Mouse (Mus musculus) yolk sac, embryonic 10.5 days (tissue): ENCODE data around the gene Zfhx3.

Source experiments
- DNase-seq: peaks from one replicate; pipeline ENCODE4 v3.0.0-alpha.2; 2017; ENCODE audit warnings: low spot score

The Zfhx3 gene

DNA sequence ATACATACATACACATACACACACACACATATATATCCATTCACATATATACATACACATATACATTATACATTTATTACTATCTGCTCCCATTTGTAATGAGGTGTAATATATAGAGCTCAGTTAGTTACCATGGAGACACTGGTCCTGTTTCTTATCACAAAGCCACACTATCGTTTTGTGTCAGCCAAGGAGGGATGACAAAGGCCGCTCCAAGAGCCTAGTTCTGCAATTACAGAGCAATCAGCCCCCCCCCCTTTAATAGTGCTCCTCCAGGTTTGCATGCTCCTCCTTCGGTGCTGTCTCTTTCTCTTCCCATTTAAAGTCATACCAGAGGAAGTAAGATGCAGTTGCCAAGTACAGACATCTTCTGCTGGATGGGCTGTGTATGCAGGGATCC lies 1054.9 kb downstream of the Zfhx3 start:
- DNase-seq = no peak

DNA sequence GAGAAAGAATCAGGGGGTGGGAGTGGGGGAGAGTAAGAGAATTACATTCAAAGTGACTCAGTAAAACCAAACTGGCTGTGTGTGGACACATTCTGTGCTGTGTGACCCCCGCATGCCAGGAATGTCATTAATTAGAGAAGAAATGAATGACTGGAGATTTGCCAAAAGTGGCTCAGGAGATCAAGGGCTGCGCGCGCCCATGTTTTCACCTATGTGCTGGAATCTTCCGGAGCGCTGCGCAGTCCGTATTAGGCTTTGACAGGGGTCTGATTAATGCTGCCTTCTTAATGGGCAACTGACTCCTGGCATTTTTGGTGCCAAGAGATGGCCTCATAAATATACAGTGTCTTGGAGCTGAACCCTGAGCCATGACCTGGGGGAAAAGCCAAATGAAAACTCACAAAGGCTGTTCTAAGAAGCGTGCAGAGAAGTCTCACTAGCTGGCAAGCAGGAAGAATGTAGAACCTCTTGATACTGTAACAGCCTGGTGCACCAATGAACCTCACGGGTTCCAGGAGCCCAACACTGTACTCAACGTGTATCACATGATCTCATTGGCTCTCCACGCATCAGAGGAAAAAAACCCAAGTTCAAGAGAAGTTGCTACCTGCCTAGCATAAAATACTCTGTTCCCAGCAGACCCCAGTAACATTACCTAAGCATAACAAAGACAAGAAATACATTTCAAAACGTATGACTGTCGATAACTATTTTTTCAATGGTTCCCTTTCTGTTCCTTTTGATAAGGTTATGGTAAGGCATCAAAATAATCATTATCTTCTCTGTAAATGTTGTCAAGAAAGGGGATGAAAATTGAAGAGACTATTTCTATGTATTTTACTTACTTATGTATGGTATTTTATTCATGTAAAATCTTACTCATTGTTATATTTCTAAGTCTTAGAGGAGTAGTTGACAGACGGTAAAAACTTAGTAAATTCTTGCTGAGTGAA lies 1057.1 kb downstream of the Zfhx3 start:
- DNase-seq = no peak

DNA sequence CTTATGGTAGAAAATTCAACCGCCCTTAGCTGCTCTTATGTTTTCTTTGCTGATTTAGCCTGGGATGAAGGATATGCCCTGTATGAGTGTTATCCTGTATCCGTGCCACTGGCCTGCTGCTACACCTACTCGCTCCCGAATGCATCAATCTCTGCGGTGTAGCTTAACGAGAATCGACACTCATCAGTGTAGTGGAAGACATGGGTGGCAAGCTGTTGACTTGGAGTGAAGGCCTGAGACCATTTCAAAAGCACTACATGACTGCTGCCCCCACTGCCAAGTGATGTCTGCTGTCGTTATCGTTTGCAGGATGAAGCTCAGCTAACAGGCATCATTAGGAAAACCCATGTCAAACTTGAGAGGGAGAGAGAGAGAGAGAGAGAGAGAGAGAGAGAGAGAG lies 1058.6 kb downstream of the Zfhx3 start:
- DNase-seq = no peak

DNA sequence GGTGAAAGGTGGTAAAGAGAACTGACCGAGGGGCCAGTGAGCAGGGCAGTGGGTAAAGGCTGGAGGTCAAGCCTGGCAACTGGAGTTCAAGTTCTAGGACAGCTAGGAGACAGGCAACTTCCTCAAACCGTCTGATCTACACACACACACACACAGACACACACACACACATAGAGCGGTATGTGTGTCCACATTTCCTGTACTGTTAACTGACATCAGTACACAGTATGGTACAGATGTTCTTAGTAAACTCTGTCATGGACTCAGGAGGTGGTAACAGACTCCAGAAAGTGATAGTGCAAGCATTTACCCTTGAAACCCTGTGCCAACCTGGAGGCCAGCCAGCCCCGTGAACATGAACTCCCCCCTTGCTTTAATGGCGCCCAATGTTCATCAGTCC lies 1059.5 kb downstream of the Zfhx3 start:
- DNase-seq = no peak

DNA sequence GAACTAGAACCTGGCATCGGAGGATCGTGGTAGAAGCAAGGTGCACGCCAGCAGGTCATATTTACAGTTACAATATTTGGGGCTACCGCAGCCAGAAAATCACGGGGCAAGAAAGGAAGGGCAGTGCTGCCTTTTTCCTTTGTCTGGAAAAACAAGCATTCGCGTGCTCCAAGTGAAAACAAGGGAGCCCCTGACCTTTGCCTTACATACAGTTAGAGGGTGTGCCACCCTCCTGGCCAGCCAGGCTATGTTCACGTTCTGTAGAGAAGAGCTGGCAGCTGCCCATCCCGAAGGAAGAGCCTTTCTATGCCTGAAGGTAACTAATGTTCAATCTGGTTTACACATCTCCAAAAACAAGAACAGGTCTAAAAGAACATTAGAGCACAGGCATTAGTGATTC lies 1064.5 kb downstream of the Zfhx3 start:
- DNase-seq = no peak
